Mouse (Mus musculus) CH12.LX (cell line): ENCODE measurements around the gene Tspyl4. TPM values are rescaled to one million over a fixed set of nuclear protein-coding genes. Genes with fewer than 3 reads are reported as not detected.

Experiments
- DNase-seq: peaks from one replicate; pipeline ENCODE4 v3.0.0-alpha.2; 2013; ENCODE audit errors: extremely low read depth
- H3K27ac ChIP-seq: 2 replicates; pipeline ENCODE4 v1.5.1; 2012; ENCODE audit warnings: low read depth, mild to moderate bottlenecking, control low read depth, moderate library complexity; ENCODE audit not compliant: insufficient read depth
- H3K27me3 ChIP-seq: replicated peaks from 2 replicates; pipeline ENCODE3; 2012; ENCODE audit warnings: inconsistent platforms
- H3K36me3 ChIP-seq, 2 experiments: replicated peaks in 1 of 2; 2 replicates each; pipeline versions ENCODE3 to v1.6.1; 2012; ENCODE audit warnings: inconsistent platforms in 1 of 2, low read length in 1 of 2, mild to moderate bottlenecking in 1 of 2, mixed read lengths in 1 of 2, moderate library complexity in 1 of 2; ENCODE audit not compliant: control insufficient read depth in 1 of 2, insufficient read depth in 1 of 2
- H3K4me1 ChIP-seq, 2 experiments: 2 replicates each; pipeline ENCODE4 v1.6.1; 2012; ENCODE audit warnings: inconsistent platforms in 1 of 2, moderate library complexity in 1 of 2; ENCODE audit not compliant: insufficient read depth in 2 of 2, control insufficient read depth in 1 of 2
- H3K4me2 ChIP-seq: 2 replicates; pipeline ENCODE4 v1.6.1; 2012; ENCODE audit warnings: low read depth, mild to moderate bottlenecking, control low read depth; ENCODE audit not compliant: poor library complexity, insufficient read depth, severe bottlenecking
- H3K4me3 ChIP-seq, 3 experiments: fragments of 150-350 bp in 1 of 3; sonication (generic) in 1 of 3; replicated peaks in 1 of 3; 2 replicates each; pipeline versions ENCODE3 to v1.5.1; 2011 to 2012; ENCODE audit warnings: low read depth in 2 of 3, low read length in 2 of 3, mild to moderate bottlenecking in 2 of 3, moderate library complexity in 2 of 3, control low read depth in 1 of 3, improper control_type of control experiment in 1 of 3, inconsistent platforms in 1 of 3, mixed read lengths in 1 of 3; ENCODE audit not compliant: poor library complexity in 1 of 3
- H3K79me2 ChIP-seq: replicated peaks from 2 replicates; pipeline ENCODE4 v1.6.1; 2012; ENCODE audit warnings: mild to moderate bottlenecking, moderate library complexity; ENCODE audit not compliant: control insufficient read depth, poor library complexity, insufficient read depth, severe bottlenecking; ENCODE audit errors: extremely low read depth
- H3K9ac ChIP-seq: 2 replicates; pipeline ENCODE4 v1.6.1; 2012; ENCODE audit warnings: low read depth, mild to moderate bottlenecking, control low read depth, moderate library complexity; ENCODE audit not compliant: insufficient read depth
- H3K9me3 ChIP-seq: replicated peaks from 2 replicates; pipeline ENCODE3; 2012; ENCODE audit warnings: low read length, inconsistent platforms, mixed read lengths
- CHD1 ChIP-seq: IDR thresholded peaks from 2 replicates; pipeline ENCODE4 v1.6.1; 2012; ENCODE audit warnings: low read depth, low read length, improper control_type of control experiment, inconsistent platforms
- CHD2 ChIP-seq: IDR thresholded peaks from 2 replicates; pipeline ENCODE4 v1.6.1; 2011; ENCODE audit warnings: low read length, improper control_type of control experiment
- E2F4 ChIP-seq: IDR thresholded peaks from 2 replicates; pipeline ENCODE4 v1.6.1; 2011; ENCODE audit warnings: low read depth, low read length, improper control_type of control experiment; ENCODE audit not compliant: insufficient replicate concordance
- EP300 ChIP-seq: IDR thresholded peaks from 2 replicates; pipeline ENCODE4 v1.6.1; 2011; ENCODE audit warnings: low read length, improper control_type of control experiment
- ETS1 ChIP-seq: conservative IDR thresholded peaks from 2 replicates; pipeline ENCODE4 v1.6.1; 2012; ENCODE audit warnings: low read depth, mild to moderate bottlenecking, inconsistent platforms, low read length, improper control_type of control experiment, moderate library complexity
- GABPA ChIP-seq: IDR thresholded peaks from 2 replicates; pipeline ENCODE4 v1.6.1; 2012; ENCODE audit warnings: low read depth, low read length, improper control_type of control experiment, inconsistent platforms; ENCODE audit not compliant: insufficient replicate concordance
- JUN ChIP-seq: IDR thresholded peaks from 2 replicates; pipeline ENCODE4 v1.6.1; 2011; ENCODE audit warnings: low read depth, mild to moderate bottlenecking, low read length, improper control_type of control experiment, moderate library complexity; ENCODE audit not compliant: insufficient read depth
- JUND ChIP-seq: conservative IDR thresholded peaks from 2 replicates; pipeline ENCODE4 v1.6.1; 2011; ENCODE audit warnings: low read depth, low read length, improper control_type of control experiment
- KAT2A ChIP-seq: IDR thresholded peaks from 2 replicates; pipeline ENCODE4 v1.6.1; 2012; ENCODE audit warnings: low read length, improper control_type of control experiment, inconsistent platforms; ENCODE audit not compliant: insufficient replicate concordance
- MAFK ChIP-seq: IDR thresholded peaks from 2 replicates; pipeline ENCODE4 v1.6.1; 2011; ENCODE audit warnings: low read length, improper control_type of control experiment; ENCODE audit not compliant: insufficient replicate concordance
- MAX ChIP-seq: IDR thresholded peaks from 2 replicates; pipeline ENCODE4 v1.6.1; 2011; ENCODE audit warnings: low read length, improper control_type of control experiment
- MAZ ChIP-seq: IDR thresholded peaks from 2 replicates; pipeline ENCODE4 v1.6.1; 2012; ENCODE audit warnings: low read depth, mild to moderate bottlenecking, inconsistent platforms, low read length, improper control_type of control experiment, moderate library complexity
- MEF2A ChIP-seq: IDR thresholded peaks from 2 replicates; pipeline ENCODE4 v1.6.1; 2014; ENCODE audit warnings: low read depth, mild to moderate bottlenecking, inconsistent platforms, low read length, improper control_type of control experiment, borderline replicate concordance
- MXI1 ChIP-seq: IDR thresholded peaks from 2 replicates; pipeline ENCODE4 v1.6.1; 2011; ENCODE audit warnings: mild to moderate bottlenecking, low read depth, low read length, improper control_type of control experiment
- MYC ChIP-seq: IDR thresholded peaks from 2 replicates; pipeline ENCODE4 v1.6.1; 2011; ENCODE audit warnings: low read depth, mild to moderate bottlenecking, improper control_type of control experiment, low read length
- NELFE ChIP-seq: IDR thresholded peaks from 2 replicates; pipeline ENCODE4 v1.6.1; 2011; ENCODE audit warnings: low read depth, low read length, improper control_type of control experiment
- PAX5 ChIP-seq: IDR thresholded peaks from 2 replicates; pipeline ENCODE4 v1.6.1; 2012; ENCODE audit warnings: low read length, inconsistent platforms, mixed read lengths
- POLR2A ChIP-seq: IDR thresholded peaks from 2 replicates; pipeline ENCODE4 v1.6.1; 2011; ENCODE audit warnings: low read depth, mild to moderate bottlenecking, improper control_type of control experiment, low read length
- RAD21 ChIP-seq: IDR thresholded peaks from 2 replicates; pipeline ENCODE4 v1.6.1; 2011; ENCODE audit warnings: low read depth, mild to moderate bottlenecking, low read length, improper control_type of control experiment, moderate library complexity
- RCOR1 ChIP-seq: conservative IDR thresholded peaks from 2 replicates; pipeline ENCODE4 v1.6.1; 2012; ENCODE audit warnings: low read depth, mild to moderate bottlenecking, inconsistent platforms, low read length, improper control_type of control experiment
- SIN3A ChIP-seq: IDR thresholded peaks from 2 replicates; pipeline ENCODE4 v1.6.1; 2012; ENCODE audit warnings: low read length, improper control_type of control experiment, inconsistent platforms
- SMC3 ChIP-seq: IDR thresholded peaks from 2 replicates; pipeline ENCODE4 v1.6.1; 2011; ENCODE audit warnings: low read depth, low read length, improper control_type of control experiment
- TCF12 ChIP-seq: IDR thresholded peaks from 2 replicates; pipeline ENCODE4 v1.6.1; 2014; ENCODE audit warnings: low read depth, mild to moderate bottlenecking, inconsistent platforms, low read length, improper control_type of control experiment
- UBTF ChIP-seq: IDR thresholded peaks from 2 replicates; pipeline ENCODE4 v1.6.1; 2012; ENCODE audit warnings: low read depth, mild to moderate bottlenecking, inconsistent platforms, low read length, improper control_type of control experiment, moderate library complexity
- USF1 ChIP-seq: IDR thresholded peaks from 2 replicates; pipeline ENCODE4 v1.6.1; 2014; ENCODE audit warnings: low read depth, mild to moderate bottlenecking, inconsistent platforms, low read length, improper control_type of control experiment
- ZNF384 ChIP-seq: IDR thresholded peaks from 2 replicates; pipeline ENCODE4 v1.6.1; 2012; ENCODE audit warnings: low read depth, low read length, improper control_type of control experiment, inconsistent platforms
- dilution Hi-C: fragments of 300-500 bp; cut with MboI; formaldehyde crosslinking; loops from 2 replicates; pipeline ENCODE4 v1.14.3; 2020; ENCODE audit warnings: low sequenced_read_pairs; ENCODE audit not compliant: extremely low pct_unique_long_range_greater_than_20kb, extremely low pct_ligation_motif_present
- in situ Hi-C: fragments of 300-500 bp; cut with MboI; formaldehyde crosslinking; loops from 3 replicates; pipeline ENCODE4 v1.14.3; 2019; ENCODE audit warnings: low sequenced_read_pairs, low pct_ligation_motif_present, low pct_unique_long_range_greater_than_20kb, mixed read lengths
- polyA plus RNA-seq: library from polyadenylated mRNA; unstranded; fragments of >175 nt; gene quantifications from 2 replicates; pipeline ENCODE4 v1.2.1, GENCODE M21; 2012; ENCODE audit warnings: low read depth; ENCODE audit not compliant: insufficient read length
- total RNA-seq, 2 experiments: library from RNA; depleted of rRNA; stranded (reverse); fragments of 300-350 nt in 1 of 2; fragments of >200 nt in 1 of 2; gene quantifications; 2 replicates each; pipeline ENCODE4 v1.2.3; 2012 to 2014

Tspyl4 gene
- total and polyA plus RNA-seq, 3 experiments, result 3.7 to 17.9 (median 9.8) TPM

GRCm38 (mm10) chr10:34297980-34298753, 925 bp downstream of the Tspyl4 start:
- Histone ChIP-seq H3K4me1 (peaks cover 0 to 34% of the 10 kb centered on the region in 2 experiments; a peak in 2 of 4 replicates), H3K27me3 (no peaks in the 10 kb centered on the region), H3K4me3 (peak overlapping the region; percentile 75 to 83 (median 76)), H3K9me3 (no peaks in the 10 kb centered on the region), H3K27ac (peak overlapping the region; percentile 82), H3K9ac (peak overlapping the region; percentile 72), H3K36me3 (peaks cover 6 to 30% of the 10 kb centered on the region in 2 experiments), H3K79me2 (peaks cover 31% of the 10 kb centered on the region), H3K4me2 (peak overlapping the region; percentile 80)
- dilution Hi-C loops, result no loop called here
- no peak for DNase-seq
- peak; percentile 77 for TF ChIP-seq MYC
- TF ChIP-seq JUN, result no peak
- no peak for TF ChIP-seq EP300
- TF ChIP-seq MAZ, result no peak
- peak; percentile 60 for TF ChIP-seq SIN3A
- 0 out of 2 replicates have a peak, but pooled peaks have one; percentile 29 for TF ChIP-seq CHD1
- TF ChIP-seq JUND, result no peak
- TF ChIP-seq USF1, result no peak
- no peak for TF ChIP-seq MAFK
- TF ChIP-seq MXI1, result no peak; the same call in 1 of the 2 replicates
- TF ChIP-seq KAT2A, result no peak
- TF ChIP-seq POLR2A, result no peak
- TF ChIP-seq ETS1, result peak; percentile 28; the same call in 1 of the 2 replicates
- TF ChIP-seq E2F4, result no peak
- TF ChIP-seq MAX, result peak; percentile 9; the same call in 1 of the 2 replicates
- in situ Hi-C loops, result no loop called here

- DNase-seq, result no peak
- Histone ChIP-seq H3K4me3 (peak overlapping the region in 2 of 3 experiments; percentile 13 to 54), H3K4me1 (peaks cover 0 to 34% of the 10 kb centered on the region in 2 experiments; a peak in 2 of 4 replicates), H3K36me3 (peaks cover 6 to 32% of the 10 kb centered on the region in 2 experiments), H3K9me3 (no peaks in the 10 kb centered on the region), H3K4me2 (peak overlapping the region; percentile 80), H3K27me3 (no peaks in the 10 kb centered on the region), H3K27ac (no peak overlapping the region), H3K9ac (peak overlapping the region; percentile 72), H3K79me2 (peaks cover 31% of the 10 kb centered on the region)
- TF ChIP-seq POLR2A (no peak), MYC (no peak), TCF12 (no peak), RAD21 (no peak), NELFE (no peak), JUND (no peak), PAX5 (no peak), MEF2A (no peak), SMC3 (no peak), GABPA (no peak), ZNF384 (no peak), ETS1 (no peak), CHD2 (no peak), UBTF (no peak), MAX (no peak), USF1 (no peak), RCOR1 (no peak)
- dilution Hi-C loops (no loop called here), in situ Hi-C loops (no loop called here)
Observed at GRCm38 (mm10) chr10:34300368-34300767, 3.1 kb downstream of the Tspyl4 start.
